Mouse (Mus musculus) spleen, adult 12 weeks (tissue): Measurements from ENCODE around the gene Cd300e.

Experiments used
- DNase-seq: peaks from one replicate; pipeline ENCODE4 v3.0.0; 2022; ENCODE audit warnings: low spot score

Gene Cd300e

DNA sequence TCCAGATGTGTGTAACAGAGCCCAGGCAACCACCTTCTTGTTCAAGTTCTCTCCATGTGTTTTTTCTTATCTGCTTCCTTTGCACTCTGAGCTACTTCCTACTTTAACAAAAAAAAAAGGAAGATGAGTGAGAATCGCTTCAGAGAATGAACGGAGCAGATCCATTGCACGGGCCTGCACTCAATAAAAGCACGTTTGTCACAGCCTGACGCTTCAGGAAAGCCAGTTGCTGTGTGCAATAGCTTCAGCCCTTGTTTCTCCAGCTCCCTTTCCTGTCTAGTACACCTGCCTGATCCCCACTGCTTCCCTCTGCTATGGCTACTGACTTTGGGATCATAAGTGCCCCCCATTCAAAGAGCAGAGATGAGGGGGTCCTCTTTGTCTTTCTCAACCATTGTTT, at the start of gene Cd300e:
Cd300e (minus strand) TSS at position 101 of the 400 bp plus-strand sequence.
- DNase-seq = no peak

GRCm38 (mm10) chr11:115110271-115110670, 48.3 kb upstream of the Cd300e start:
- DNase-seq = no peak

- DNase-seq = no peak
These were observed 46.2 kb upstream of the Cd300e start for GRCm38 (mm10) chr11:115108176-115108575.

GRCm38 (mm10) chr11:115107403-115107916, 45.5 kb upstream of the Cd300e start:
- DNase-seq = no peak

GRCm38 (mm10) chr11:115106638-115107037, 44.7 kb upstream of the Cd300e start:
- DNase-seq = no peak

DNA sequence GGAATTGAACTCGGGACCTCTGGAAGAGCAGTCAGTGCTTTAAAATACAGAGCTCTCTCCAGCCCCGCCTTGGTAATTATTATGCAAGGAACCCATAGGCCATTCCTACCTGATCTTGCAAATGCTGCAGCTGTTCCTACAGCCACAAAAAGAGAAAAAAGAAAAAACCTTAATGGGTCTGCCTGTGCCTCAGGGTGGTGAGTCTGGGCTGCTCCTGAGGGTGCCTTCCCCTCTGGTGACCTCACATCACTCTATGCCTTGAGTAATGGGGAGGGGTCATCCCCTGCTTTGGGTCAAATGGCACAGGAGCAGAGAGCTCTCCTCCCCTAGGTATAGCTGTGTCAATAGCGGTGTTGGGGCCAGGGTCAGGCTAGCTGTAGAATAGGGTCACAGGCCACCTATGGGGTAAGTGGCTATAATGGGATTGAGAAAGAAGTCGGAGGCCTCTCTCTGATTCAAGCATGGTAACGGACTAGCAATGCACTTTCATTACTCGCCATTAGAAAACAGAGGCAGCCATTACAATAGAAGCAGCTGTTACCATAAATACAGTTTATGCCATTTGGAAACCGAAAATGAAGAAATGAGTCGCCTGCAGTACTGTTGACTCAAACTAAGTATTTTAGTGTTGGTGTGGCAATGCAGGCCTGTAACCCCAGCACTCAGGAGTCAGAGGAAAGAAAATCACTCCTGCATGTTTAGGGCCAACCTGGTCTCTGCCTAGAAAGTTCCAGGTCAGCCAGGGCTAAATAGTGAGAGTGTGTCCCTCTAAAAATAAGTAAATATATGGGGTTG, 43.0 kb upstream of the Cd300e start:
- DNase-seq = no peak

DNA sequence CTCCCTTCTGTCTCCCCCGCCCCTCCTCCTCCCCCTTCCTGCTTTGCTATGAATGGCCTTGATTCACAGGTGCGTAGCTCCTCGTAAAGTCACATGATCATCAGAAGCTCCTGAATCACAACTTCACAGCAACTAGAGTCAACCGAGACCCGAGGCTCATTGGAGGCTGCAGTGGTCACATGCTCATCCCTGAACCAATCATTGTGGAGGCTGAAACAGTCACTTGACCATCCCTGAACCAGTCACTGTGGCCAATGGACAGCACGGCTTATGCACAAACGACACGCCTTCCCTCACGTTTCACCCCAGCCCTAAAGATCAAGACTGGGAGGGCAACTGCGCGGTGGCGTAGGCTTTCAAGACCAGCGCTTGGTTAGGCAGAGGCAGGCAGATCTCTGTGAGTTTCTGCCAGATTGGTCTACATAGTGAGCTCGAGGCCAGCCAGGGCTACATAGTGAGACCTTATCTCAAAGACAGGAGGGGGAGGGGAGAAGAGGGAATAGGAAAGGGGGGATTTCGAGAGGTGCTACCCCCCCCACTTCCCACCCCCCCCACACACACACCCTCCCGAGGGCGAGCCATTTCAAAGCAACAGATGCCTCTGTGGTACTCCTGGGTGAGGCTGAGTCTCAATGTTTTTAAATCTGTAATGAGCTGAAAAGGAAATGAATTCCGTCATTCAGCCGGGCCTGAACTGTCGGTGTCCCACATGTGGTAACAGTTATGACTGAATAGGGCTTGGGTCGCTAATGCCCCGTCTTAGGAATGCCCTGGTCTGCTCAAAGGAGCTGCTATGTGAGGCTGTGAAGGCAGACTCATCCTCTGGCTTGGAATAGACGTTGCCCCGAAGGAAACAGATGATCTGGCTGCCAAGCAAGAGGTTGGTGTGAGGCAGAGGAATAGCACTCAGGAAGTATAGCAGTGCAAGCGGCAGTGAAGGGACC, 41.8 kb upstream of the Cd300e start:
- DNase-seq = no peak

DNA sequence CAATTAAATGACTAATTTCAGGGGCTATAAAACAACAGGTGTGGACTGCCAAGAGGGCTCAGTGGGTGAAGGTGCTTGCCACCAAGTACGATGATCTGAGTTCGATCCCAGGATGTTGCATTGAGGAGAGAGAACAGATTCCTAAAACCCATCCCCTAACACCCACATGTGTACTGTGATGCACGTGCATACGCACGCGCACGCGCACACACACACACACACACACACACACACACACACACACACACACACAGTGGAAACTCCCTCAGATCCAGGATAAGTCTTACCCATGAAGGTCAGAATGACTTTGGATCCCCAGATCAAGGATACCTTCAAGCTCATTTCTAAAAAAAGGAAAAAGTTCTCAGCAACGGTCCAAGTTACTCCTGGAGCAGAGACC, 40.1 kb upstream of the Cd300e start:
- DNase-seq = no peak

DNA sequence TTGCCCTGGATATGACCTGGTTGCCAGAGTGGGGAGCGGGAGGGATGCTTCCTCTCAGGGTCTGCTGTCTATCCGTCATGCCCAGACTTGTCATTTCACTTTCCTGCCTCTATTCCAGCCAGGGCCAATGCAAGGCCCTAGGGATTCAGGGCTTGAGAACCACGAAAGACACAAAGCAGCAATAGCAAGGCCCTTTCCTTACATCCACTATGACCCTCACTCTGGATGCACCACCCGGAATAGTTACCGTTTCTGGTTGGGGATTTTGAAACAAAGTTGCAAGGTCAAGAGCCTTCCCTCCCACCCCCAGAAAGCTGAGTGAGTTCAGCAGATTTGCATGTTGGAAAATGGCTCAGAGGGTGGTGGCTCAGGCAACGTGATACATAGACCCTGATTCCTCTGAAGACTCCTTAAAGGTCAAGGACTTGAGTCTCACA, 39.7 kb upstream of the Cd300e start:
- DNase-seq = no peak

DNA sequence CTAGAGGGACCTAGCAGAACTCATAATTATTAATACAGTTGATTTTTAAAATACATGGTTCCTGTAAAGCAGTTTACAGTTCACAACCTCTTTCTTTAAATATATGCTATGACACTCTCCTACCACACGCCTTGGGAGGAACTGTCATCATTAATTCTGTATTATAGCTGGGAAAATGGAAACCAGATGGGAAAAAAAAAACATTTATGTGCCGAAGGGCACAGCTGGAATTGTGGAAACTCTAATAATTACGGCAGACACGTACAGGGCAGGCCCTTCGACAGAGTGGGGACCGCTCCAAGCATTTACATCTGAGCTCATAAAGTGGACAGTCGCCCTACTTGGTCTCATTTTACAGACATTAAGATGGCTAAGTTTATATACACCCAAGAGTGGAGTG, 38.8 kb upstream of the Cd300e start:
- DNase-seq = no peak

- no peak for DNase-seq
These were observed 38.1 kb upstream of the Cd300e start for GRCm38 (mm10) chr11:115100032-115100621.

DNA sequence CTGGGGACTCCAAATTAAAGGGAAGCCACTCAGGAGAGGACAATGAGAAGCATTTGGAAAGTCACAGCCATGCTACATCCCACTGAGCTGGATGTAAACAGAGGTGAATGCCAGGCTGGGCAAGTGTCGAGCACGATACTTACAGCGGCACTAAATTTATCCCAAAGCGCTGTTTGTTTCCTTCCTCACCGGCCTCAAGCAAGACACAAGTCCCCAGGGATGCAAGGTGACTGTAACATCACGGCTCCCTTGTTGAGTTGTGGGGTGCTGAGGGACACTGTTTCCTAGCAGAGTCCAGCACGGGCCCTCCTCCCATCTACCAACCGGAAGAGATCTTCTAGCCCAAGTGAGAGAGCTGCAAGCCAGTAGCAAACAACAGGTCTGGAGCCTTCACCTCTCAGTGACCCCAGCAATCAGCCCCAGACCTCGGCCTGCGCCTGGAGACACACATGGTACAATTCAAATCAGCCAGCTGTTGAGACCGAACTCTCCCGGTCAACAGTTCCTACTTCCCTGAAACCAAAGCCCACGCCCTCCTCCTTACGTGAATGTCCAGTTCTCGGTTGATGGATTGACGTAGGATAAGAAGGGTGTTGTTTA, 37.4 kb upstream of the Cd300e start:
- no peak for DNase-seq

DNA sequence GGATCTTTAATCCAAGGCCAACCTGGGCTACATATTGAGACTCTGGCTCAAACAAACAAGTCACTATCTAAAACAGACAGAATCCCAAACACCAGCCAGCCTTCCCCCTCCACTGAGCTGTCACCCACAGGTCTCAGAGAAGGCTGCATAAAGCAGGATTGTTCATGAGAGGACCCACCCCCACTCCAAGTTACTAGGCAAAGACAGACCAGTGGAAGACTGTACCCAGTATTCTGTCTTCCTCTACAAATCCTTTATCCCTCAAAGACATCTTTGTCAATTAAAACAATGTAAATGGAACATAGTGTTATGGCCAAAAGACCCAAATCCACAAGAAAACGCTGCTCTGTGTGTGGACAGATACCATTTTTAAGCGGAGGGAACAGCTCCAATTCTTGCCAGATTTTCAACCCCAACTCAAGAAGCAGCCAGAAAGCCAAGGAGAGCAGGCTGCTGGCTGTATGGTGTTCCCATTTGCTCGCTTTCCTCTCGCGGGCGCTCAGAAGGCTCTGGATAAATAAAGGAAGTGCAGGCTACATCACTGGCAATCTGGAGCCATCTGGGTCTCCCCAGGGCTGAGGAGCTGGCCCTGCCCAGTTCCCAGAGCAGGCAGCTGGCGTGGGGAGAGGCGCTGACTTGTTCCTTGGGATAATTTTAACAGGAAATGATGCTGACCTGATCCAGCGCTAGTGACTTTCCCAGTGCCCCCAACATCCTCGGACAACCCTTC, 36.4 kb upstream of the Cd300e start:
- DNase-seq = no peak

- DNase-seq = no peak
These were observed 30.2 kb upstream of the Cd300e start for GRCm38 (mm10) chr11:115092140-115092539.

DNA sequence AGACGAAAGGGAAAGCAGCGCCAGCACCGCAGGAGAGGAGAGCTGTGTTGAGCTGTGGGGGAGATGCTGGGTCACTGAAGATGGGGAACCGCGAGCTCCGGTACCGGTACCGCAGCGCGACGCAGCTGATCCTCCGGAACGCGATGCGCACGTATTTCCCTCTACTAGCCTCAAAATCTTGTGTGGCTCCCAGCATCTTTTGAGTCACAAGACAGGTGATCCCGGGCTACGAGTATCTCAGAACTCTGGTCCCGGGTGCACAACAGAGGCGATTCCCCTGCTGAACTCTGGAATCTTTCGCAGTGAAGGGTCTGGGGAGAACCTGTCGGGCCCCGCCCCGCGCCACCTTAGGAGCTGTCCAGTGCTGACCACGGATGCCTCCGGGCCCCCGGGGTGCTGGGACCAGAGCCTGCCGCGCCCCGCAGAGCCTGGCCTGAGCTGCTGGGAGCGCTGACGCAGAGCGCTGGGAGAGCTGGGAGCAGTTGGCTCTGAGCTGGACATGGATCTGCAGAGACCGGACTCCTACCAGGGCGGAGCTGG, 29.5 kb upstream of the Cd300e start, which contains the start of gene Rab37:
Rab37 (plus strand) TSS at position 70 of the 540 bp plus-strand sequence.
- no peak for DNase-seq

DNA sequence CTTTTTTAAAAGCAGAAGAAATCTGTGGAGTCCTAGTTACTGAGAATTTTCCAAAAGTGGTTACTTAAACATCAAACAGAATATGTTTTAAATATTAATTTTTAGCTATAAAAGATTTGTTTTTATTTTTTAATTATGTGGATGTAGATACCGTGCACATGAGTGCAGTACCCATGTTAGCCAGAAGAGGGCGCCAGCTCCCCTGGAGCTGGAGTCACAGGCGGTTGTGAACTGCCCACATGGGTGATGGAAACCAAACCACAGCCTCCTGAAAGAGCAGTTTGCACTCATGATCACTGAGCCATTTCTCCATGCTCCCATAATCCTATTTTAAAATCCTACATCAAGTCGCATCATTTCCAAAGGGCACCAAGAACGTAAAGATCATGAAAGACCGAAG, 27.9 kb upstream of the Cd300e start:
- no peak for DNase-seq

DNA sequence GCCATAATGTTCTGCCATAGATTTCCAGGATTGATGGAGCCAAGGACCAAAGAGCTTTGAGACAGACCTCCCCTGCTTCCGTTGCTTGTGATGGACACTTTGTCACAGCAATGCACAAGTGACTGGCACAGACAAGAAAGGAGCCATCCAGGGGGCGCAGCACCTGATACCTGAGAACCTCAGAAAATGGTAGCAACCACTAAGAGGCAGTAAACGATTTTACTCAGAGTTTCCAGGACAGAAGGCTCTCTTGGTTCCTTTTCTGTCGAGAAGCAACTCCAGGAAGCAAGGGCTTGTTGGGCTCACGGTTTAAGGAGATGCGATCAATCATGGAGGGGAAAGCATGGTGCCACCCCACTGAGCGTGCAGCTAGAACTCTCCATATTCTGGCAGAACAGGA, 24.2 kb upstream of the Cd300e start:
- DNase-seq = no peak

DNA sequence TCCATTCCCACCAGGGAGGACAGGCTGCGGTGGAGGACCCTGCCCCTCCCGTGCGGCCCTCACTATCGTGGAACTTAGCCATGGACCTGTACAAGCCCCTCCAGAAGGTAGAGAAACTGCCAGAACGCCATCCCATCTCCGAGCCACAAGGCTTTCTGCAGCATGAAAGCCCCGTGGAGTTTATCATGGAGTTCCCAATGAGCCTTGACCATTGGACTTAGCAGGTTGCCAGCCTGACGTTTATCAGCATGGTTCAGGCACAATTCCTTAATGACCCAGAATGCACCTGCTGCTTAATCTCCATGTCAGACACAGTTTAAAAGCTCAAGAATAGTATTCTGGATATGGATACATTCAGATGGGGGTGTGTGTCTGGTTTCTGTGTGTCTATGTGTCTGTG, 23.1 kb upstream of the Cd300e start:
- DNase-seq = no peak

DNA sequence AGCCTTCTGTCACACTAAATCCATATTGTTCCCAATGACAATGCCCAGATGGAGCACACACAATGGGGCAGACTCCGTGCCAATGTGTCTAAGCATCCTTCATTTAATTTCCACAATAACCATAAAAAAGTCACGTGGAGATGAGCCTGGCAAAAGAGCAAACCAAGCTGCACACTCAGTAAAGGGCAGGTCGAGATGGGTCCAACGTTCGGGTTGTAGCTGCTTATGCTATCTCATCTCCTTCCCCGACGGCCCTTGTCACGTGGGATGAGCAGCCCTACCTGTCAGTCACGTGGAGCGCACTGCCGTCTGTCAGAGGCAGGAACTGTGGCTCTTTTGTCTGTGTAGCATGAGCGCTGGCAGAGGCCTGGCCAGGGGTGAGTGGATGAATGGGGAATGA, 22.6 kb upstream of the Cd300e start:
- DNase-seq = no peak

DNA sequence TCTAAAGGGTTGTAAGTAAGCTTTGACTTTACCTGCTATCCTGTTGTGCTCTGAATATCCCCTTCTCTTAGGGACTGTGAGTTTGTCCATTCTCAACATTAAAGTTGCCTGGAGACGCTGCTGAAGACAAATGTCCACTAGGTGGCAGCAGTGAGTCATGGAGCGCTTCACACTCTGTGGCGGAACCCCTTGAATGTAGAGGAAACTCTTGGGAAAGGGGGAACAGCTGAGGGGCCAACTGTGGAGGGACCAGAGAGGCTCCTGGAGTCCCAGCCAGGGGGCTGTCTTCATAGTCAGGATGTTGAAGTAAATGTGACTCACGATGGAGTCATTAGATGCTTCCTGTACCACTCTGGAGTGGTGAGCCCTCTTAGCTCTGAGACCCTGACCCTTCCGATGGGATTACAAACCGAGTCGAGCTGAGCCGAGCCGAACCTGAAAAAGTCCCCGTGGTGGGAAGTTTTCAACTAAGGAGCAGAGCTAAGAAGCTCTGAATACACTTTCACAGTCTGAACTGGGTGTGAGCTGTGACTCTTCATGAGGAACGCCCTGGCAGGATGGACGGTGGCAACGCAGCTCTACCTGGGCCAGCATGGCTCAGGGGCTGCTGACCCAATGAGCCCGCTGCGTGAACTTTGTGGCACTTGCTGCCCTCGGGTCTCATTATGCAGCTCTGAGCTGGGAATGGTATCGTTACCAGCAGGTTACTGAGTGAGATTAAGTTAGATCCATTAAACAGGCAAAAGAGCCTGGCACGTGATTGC, 21.6 kb upstream of the Cd300e start:
- peak; percentile 43 for DNase-seq
